Mouse (Mus musculus): Measurements from ENCODE around the gene Fgfr1op. TPM values are rescaled to one million over a fixed set of nuclear protein-coding genes. Genes with fewer than 3 reads are reported as not detected.

Gene Fgfr1op
- polyA plus RNA-seq, 1 experiment from 2014 or later, result 9.9 TPM

DNA sequence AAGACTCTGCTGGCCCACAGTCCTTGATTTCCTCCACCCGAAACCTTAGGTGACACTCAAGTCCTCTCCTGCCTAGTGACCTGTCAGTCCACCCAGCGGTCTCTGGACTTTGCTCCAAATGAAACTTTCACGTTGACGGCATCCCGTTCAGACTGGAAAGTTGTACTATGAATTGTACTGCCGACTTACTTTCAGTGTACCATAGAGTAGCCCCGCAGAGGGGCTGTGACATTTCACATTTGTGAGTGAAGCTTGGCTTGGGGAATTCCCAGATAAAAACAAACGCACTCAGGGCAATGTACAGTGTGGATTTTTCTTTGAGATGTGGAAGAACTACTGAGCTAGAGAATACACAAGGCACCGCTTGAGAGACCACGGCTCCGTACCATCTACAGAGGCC lies 76.9 kb downstream of the Fgfr1op start:
- Histone ChIP-seq H3K27ac (ENCODE audit: low read length) (no peak overlapping the region), H3K9me3 (replicated peaks; ENCODE audit: control insufficient read depth, low read length) (no peaks in the 10 kb centered on the region), H3K36me3 (ENCODE audit: control insufficient read depth, insufficient read depth) (no peaks in the 10 kb centered on the region), H3K4me1 (ENCODE audit: control insufficient read depth, low read depth, low read length) (no peaks in the 10 kb centered on the region), H3K4me2 (ENCODE audit: low read depth, low read length) (no peak overlapping the region), H3K9ac (ENCODE audit: low read depth, low read length) (no peak overlapping the region), H3K27me3 (ENCODE audit: control insufficient read depth, insufficient read depth, low read depth, low read length) (no peaks in the 10 kb centered on the region), H3K4me3 (ENCODE audit: low read depth, low read length) (no peak overlapping the region)
- ATAC-seq (ENCODE audit: low read depth), result no peak
- WGBS (ENCODE audit: insufficient replicate concordance), result 63% methylated on average over 11 of the region's 11 CpGs

DNA sequence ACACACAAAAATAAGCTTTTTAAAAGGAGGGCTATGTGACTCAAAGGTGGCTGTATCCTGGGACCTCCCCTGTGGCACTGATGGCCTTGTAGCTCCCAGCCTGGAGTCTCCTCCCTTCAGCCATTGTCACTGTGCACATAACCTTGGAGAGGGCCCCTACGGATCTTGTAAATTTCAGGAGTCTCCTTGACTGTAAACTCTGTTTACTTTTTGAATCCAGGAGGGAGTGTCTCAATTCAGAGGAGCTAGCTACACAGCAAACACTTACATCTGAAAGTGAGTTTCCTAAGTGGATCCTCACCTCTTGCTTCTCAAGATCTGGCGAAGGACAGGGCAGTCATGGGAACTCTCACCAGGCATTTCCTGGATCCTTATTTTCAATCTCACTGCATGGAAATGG lies 78.8 kb downstream of the Fgfr1op start:
- no peak overlapping the region for H3K9ac ChIP-seq (ENCODE audit: low read depth, low read length)
- H3K27me3 ChIP-seq (ENCODE audit: control insufficient read depth, insufficient read depth, low read depth, low read length), result no peaks in the 10 kb centered on the region
- H3K4me1 ChIP-seq (ENCODE audit: control insufficient read depth, low read depth, low read length), result no peaks in the 10 kb centered on the region
- ATAC-seq (ENCODE audit: low read depth), result no peak
- H3K4me3 ChIP-seq (ENCODE audit: low read depth, low read length), result no peak overlapping the region
- no peaks in the 10 kb centered on the region for H3K9me3 ChIP-seq (replicated peaks; ENCODE audit: control insufficient read depth, low read length)
- WGBS (ENCODE audit: insufficient replicate concordance), result 58% methylated on average over 2 of the region's 2 CpGs
- H3K36me3 ChIP-seq (ENCODE audit: control insufficient read depth, insufficient read depth), result no peaks in the 10 kb centered on the region
- H3K27ac ChIP-seq (ENCODE audit: low read length), result no peak overlapping the region
- H3K4me2 ChIP-seq (ENCODE audit: low read depth, low read length), result no peak overlapping the region

DNA sequence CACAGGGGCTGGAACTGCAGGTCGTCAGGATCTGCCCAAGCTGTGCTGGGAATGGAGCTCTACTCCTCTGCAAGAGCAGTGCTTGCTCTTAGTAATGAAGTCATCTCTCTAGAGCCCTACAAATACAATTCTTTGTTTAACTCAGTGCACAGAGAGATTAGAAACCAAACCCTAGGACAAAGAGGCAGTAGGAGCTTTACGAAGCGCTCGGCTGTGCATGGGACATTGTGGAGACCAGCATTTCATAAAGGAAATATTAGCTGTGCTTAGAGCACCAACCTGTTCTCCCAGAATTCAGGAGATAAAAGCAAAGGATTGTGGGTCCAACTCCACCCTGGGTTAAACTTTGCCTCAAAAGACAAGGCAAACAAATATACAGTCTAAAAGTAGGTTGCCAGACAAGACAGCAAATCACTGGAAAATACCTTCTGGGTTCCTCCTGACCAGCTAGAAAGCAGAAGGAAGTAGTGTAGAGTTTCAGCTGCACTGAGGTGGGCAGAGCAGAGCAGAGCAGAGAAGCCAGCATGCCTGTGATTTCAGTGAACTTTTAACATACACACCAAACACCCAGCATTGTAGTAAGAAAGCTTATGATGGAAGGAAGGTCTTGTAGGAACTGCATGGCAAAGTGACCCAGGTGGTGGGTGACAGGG lies 80.9 kb downstream of the Fgfr1op start:
- Histone ChIP-seq H3K9me3 (replicated peaks; ENCODE audit: control insufficient read depth, low read length) (no peaks in the 10 kb centered on the region), H3K4me3 (ENCODE audit: low read depth, low read length) (no peak overlapping the region), H3K27ac (ENCODE audit: low read length) (no peak overlapping the region), H3K4me2 (ENCODE audit: low read depth, low read length) (no peak overlapping the region), H3K9ac (ENCODE audit: low read depth, low read length) (no peak overlapping the region), H3K36me3 (ENCODE audit: control insufficient read depth, insufficient read depth) (no peaks in the 10 kb centered on the region), H3K27me3 (ENCODE audit: control insufficient read depth, insufficient read depth, low read depth, low read length) (no peaks in the 10 kb centered on the region; the same call in 1 of the 2 replicates), H3K4me1 (ENCODE audit: control insufficient read depth, low read depth, low read length) (no peaks in the 10 kb centered on the region)
- WGBS (ENCODE audit: insufficient replicate concordance), result 67% methylated on average over 4 of the region's 4 CpGs
- ATAC-seq (ENCODE audit: low read depth), result no peak

Other genes starting within 250 kb of the Fgfr1op start
- 2.4 and 2.7 TPM in 2 replicates for gene Tagap, start 239.5 kb upstream of the Fgfr1op start, polyA plus RNA-seq (2015; fragmentation: Nextera tagmentation; extraction: Ambion mirVana)
- 14.0 and 14.3 TPM in 2 replicates for gene Rsph3a, start 219.9 kb upstream of the Fgfr1op start, polyA plus RNA-seq (2015; fragmentation: Nextera tagmentation; extraction: Ambion mirVana)
- not detected in 2 replicates for gene Gm49673, start 17.7 kb upstream of the Fgfr1op start, polyA plus RNA-seq (2015; fragmentation: Nextera tagmentation; extraction: Ambion mirVana)
- gene Rnaset2a, start 17.4 kb upstream of the Fgfr1op start, polyA plus RNA-seq (2015; fragmentation: Nextera tagmentation; extraction: Ambion mirVana), result 17.2 and 19.6 TPM in 2 replicates
- 0.08 and 0.11 TPM in 2 replicates for gene Ccr6, start 70.5 kb downstream of the Fgfr1op start, polyA plus RNA-seq (2015; fragmentation: Nextera tagmentation; extraction: Ambion mirVana)
- gene Mpc1, start 117.4 kb downstream of the Fgfr1op start, polyA plus RNA-seq (2015; fragmentation: Nextera tagmentation; extraction: Ambion mirVana), result 168 and 173 TPM in 2 replicates
- gene Sft2d1, start 145.6 kb downstream of the Fgfr1op start, polyA plus RNA-seq (2015; fragmentation: Nextera tagmentation; extraction: Ambion mirVana), result 44.5 and 47.4 TPM in 2 replicates
- 0.07 TPM in 1 of 2 replicates, not detected in the other for gene Prr18, start 172.0 kb downstream of the Fgfr1op start, polyA plus RNA-seq (2015; fragmentation: Nextera tagmentation; extraction: Ambion mirVana)
- not detected in 2 replicates for gene T2, start 190.5 kb downstream of the Fgfr1op start, polyA plus RNA-seq (2015; fragmentation: Nextera tagmentation; extraction: Ambion mirVana)